Mouse (Mus musculus) embryonic facial prominence, embryonic 10.5 days (tissue): ENCODE measurements around the gene Rangrf. TPM values are rescaled to one million over a fixed set of nuclear protein-coding genes. Genes with fewer than 3 reads are reported as not detected.
A peak's percentile ranks its signal among the peaks of the same experiment; 100 is the strongest.
"Not testable (repeated sequence)": the region's sequence is repeated elsewhere in the genome, so short reads cannot be mapped to it uniquely, and the experiment has no call there.

Experiments used
- DNase-seq: peaks from one replicate; pipeline ENCODE4 v3.0.0-alpha.2; 2017; ENCODE audit warnings: low spot score
- H3K27ac ChIP-seq: fragments of 300-500 bp; sonication (generic); replicated peaks from 2 replicates; pipeline ENCODE4 v1.5.1; 2016; ENCODE audit warnings: mild to moderate bottlenecking
- H3K27me3 ChIP-seq: fragments of 300-500 bp; sonication (generic); replicated peaks from 2 replicates; pipeline ENCODE4 v1.6.1; 2016; ENCODE audit warnings: low read depth, mild to moderate bottlenecking; ENCODE audit not compliant: poor library complexity, severe bottlenecking
- H3K36me3 ChIP-seq: fragments of 300-500 bp; sonication (generic); replicated peaks from 2 replicates; pipeline ENCODE4 v1.6.1; 2016; ENCODE audit warnings: mild to moderate bottlenecking, moderate library complexity
- H3K4me1 ChIP-seq: fragments of 300-500 bp; sonication (generic); 2 replicates; pipeline ENCODE4 v1.6.1; 2016
- H3K4me3 ChIP-seq: fragments of 300-500 bp; sonication (generic); 2 replicates; pipeline ENCODE4 v1.5.1; 2016; ENCODE audit warnings: mild to moderate bottlenecking, moderate library complexity
- H3K9me3 ChIP-seq: fragments of 300-500 bp; sonication (generic); 2 replicates; pipeline ENCODE4 v1.6.1; 2016; ENCODE audit warnings: mild to moderate bottlenecking
- WGBS: fragments of 180-500 bp; shearing (Covaris S2); methylation state at CpG from one replicate; pipeline ENCODE4 v1.1.7; 2016; 5-methylcytosine and 5-hydroxymethylcytosine counted together
- polyA plus RNA-seq: library from polyadenylated mRNA; unstranded; fragments of >200 nt; fragmentation: Nextera tagmentation; extraction: Ambion mirVana; gene quantifications from 2 replicates; pipeline ENCODE4 v1.2.1, GENCODE M21; 2016

The Rangrf gene
- polyA plus RNA-seq, 1 experiment from 2014 or later, result 87.7 TPM

DNA sequence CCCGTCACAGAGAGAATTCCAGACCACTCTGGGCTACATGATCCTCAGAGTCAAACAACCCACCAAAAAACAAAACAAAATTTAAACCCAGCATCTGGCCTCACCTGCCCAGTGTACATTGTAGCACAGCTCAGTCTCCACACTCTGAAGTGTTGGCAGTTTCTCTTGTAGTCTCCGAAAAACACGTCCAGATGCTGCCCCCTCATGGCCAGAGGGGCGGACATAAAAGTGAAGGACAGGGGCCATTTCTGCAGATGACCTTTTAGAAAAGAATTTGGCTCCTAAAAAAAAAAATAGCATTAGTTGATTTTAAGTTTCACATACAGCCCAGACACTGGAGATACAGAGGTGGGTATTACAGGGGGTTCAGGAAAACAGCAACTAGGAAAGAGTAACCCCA, 28.6 kb upstream of the Rangrf start:
- 71% methylated on average over 4 of the region's 4 CpGs for WGBS
- Histone ChIP-seq H3K9me3 (no peaks in the 10 kb centered on the region), H3K4me3 (no peak overlapping the region), H3K36me3 (peaks cover 76% of the 10 kb centered on the region), H3K27me3 (no peaks in the 10 kb centered on the region), H3K4me1 (peaks cover 13% of the 10 kb centered on the region), H3K27ac (no peak overlapping the region)
- DNase-seq, result no peak

DNA sequence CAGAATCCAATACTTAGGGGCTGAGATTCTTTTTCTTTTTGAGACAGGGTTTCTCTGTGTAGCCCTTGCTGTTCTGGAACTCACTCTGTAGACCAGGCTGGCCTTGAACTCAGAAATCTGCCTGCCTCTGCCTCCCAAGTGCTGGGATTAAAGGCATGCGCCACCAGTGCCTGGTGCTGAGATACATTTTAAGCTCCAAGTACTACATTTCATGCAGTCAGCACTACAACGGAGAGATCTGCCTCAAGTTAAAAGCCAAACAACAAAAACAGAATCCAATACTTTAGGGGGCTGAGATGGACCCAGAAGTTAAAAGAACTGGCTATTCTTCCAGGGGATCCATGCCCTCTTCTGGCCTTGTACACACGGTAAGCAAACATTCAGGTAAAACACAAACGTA, 27.8 kb upstream of the Rangrf start:
- not testable (repeated sequence) for H3K27ac ChIP-seq, H3K9me3 ChIP-seq, DNase-seq, H3K27me3 ChIP-seq, H3K4me3 ChIP-seq
- H3K36me3 ChIP-seq, result peaks cover 84% of the 10 kb centered on the region
- 92% methylated on average over 4 of the region's 4 CpGs for WGBS
- H3K4me1 ChIP-seq, result peaks cover 12% of the 10 kb centered on the region

DNA sequence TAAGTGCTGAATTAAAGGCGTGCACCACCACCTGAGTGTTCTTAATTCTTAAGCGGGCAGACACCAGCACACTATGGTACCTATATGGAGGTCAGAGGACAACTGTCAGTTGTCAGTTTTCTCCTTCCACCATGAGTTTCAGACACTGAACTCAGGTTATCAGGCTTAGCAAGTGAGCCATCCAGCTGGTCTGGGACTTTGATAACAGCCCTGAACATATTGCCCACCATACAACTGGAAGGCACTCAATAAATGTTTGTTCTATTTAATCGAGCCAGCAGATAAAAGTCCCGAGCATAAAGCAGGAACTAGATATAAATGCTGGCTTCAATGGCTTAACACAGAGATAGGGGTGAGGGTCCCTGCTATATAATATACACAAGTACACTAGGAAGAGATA, 22.1 kb upstream of the Rangrf start:
- H3K36me3 ChIP-seq, result peaks cover 100% of the 10 kb centered on the region
- no peak overlapping the region for H3K27ac ChIP-seq
- no peaks in the 10 kb centered on the region for H3K27me3 ChIP-seq
- no peak for DNase-seq
- H3K4me1 ChIP-seq, result no peaks in the 10 kb centered on the region
- no peaks in the 10 kb centered on the region for H3K9me3 ChIP-seq
- no peak overlapping the region for H3K4me3 ChIP-seq
- 92% methylated on average over 4 of the region's 4 CpGs for WGBS

DNA sequence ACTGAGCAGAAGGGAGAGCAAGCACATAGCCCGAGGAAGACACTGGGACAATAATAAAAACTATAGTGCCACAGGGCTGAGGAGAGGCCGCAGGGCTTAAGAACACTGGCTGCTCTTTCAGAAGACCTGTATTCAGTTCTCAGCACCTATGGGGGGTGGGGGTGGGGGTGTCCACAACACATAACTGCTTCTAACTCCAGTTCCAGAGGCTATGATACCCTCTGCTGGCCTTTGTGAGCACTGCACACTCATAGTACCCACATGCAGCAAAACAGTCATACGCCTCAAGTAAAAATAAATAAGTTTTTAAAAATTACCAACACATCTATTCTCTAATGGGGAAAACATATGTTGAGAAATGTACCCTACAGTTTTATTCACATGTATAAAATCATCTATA, 19.4 kb upstream of the Rangrf start:
- no peaks in the 10 kb centered on the region for H3K9me3 ChIP-seq
- WGBS, result 94% methylated on average over 3 of the region's 3 CpGs
- no peaks in the 10 kb centered on the region for H3K27me3 ChIP-seq
- H3K36me3 ChIP-seq, result peaks cover 100% of the 10 kb centered on the region
- H3K4me1 ChIP-seq, result no peaks in the 10 kb centered on the region
- no peak overlapping the region for H3K27ac ChIP-seq
- H3K4me3 ChIP-seq, result no peak overlapping the region
- DNase-seq, result no peak

DNA sequence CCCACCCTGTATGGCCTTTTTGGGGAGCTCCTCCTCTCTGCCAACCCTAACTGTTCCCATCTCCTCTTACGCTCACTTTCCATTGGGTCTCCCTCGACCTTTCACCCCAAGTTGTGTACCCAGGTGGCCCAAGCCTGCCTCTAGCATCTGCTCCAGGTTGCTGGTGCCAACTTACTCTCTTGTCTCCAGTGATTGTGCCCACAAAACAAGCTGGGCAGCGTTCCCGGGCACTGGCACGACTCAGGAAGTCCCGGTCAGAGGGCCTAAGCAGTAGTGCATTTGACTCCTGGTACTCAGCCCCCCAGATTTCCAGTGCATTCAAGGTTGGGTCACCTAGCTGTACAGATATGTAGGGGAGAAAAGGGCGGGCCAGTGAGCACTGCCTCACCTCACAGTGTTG, 18.1 kb upstream of the Rangrf start:
- no peak overlapping the region for H3K4me3 ChIP-seq
- H3K4me1 ChIP-seq, result no peaks in the 10 kb centered on the region
- no peak for DNase-seq
- no peaks in the 10 kb centered on the region for H3K27me3 ChIP-seq
- no peaks in the 10 kb centered on the region for H3K9me3 ChIP-seq
- no peak overlapping the region for H3K27ac ChIP-seq
- H3K36me3 ChIP-seq, result peaks cover 99% of the 10 kb centered on the region
- WGBS, result 91% methylated on average over 7 of the region's 7 CpGs

DNA sequence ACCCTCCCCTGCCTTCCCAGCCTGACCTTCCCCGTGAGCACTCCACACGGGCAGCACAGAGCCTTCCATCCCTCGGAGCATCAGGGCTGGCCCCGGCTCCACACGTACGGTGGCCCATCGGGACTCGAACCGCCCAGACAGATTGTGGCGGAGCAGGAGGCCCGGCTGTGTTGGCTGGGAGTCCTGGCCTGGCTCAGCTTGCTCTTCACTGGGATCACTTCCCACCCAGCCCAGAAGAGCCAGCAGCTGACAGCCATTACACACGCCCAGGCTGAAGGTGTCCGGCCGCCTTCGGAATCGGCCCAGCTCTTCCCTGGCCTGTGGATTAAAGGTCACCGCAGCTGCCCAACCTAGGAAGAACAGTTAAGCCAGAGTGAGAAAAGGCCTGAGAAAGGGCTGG, 13.4 kb upstream of the Rangrf start:
- no peak for DNase-seq
- H3K36me3 ChIP-seq, result peaks cover 82% of the 10 kb centered on the region
- no peak overlapping the region for H3K27ac ChIP-seq
- no peak overlapping the region for H3K4me3 ChIP-seq
- H3K9me3 ChIP-seq, result no peaks in the 10 kb centered on the region
- H3K27me3 ChIP-seq, result no peaks in the 10 kb centered on the region
- 94% methylated on average over 17 of the region's 17 CpGs for WGBS
- H3K4me1 ChIP-seq, result no peaks in the 10 kb centered on the region

DNA sequence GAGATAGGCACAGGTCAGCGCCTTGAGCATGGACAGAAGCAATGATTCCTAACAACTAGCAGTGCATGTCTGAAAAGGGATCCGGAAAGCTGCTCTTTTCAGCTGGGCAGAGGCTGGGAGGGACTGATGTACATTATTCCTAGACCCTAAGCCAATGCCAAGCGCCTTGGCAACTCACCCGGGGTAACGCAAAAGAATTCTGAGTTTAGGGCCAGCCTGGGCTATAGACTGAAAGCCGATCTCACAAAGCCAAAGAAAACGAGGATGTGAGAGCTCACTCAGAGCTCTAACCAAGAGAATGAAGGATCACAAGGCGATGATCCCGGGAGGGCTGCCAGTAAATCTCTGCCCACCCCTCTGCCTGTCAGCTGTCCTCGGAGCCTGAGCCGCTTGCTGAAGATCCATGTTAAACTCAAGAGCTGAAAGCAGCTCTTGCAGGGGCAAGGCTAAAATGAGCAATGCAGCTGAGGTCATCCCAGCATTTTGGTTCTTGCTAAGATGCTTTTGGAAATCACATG, 12.4 kb upstream of the Rangrf start:
- 91% methylated on average over 11 of the region's 11 CpGs for WGBS
- Histone ChIP-seq H3K4me3 (no peak overlapping the region), H3K4me1 (no peaks in the 10 kb centered on the region), H3K27me3 (no peaks in the 10 kb centered on the region), H3K27ac (no peak overlapping the region), H3K9me3 (no peaks in the 10 kb centered on the region), H3K36me3 (peaks cover 73% of the 10 kb centered on the region)
- DNase-seq, result no peak

DNA sequence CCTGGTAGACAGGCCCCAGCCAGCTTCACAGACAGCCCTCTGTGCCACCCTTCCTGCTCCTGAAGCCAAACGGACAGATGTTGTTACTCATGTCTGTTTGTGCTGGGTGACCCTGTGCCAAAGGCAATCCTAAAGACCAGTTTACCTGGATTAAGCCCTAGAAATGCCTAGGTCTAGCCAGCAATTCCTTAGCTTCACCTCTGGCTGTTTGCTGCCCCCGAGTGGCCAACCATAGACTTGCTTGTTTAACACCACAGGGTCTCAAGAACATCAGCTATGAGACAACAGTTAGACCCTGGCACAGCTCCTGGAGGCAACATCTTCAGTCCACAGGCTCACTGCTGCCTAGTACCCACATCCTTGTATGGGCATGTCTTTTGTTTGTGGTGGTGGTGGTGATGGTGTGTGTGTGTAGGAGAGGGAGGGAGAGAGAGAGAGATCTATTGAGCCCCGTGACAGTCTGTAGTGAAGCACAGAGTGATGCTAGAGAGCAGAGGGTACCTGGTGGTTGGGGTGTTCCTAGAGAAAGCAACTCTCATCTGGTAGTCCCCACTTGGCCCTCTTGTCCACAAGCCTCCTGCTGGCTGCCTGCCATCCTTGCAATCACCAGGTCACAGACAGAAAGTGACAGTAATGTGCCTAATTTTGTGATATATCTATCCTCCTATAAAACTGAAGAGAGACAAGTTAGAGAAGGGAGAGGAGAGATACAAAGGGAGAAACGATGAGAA, 7.8 kb upstream of the Rangrf start:
- no peak overlapping the region for H3K4me3 ChIP-seq
- peaks cover 27% of the 10 kb centered on the region for H3K36me3 ChIP-seq
- H3K27ac ChIP-seq, result no peak overlapping the region
- peak; percentile 80 for DNase-seq
- H3K9me3 ChIP-seq, result no peaks in the 10 kb centered on the region
- no peaks in the 10 kb centered on the region for H3K27me3 ChIP-seq
- H3K4me1 ChIP-seq, result no peaks in the 10 kb centered on the region
- 35% methylated on average over 4 of the region's 4 CpGs for WGBS

DNA sequence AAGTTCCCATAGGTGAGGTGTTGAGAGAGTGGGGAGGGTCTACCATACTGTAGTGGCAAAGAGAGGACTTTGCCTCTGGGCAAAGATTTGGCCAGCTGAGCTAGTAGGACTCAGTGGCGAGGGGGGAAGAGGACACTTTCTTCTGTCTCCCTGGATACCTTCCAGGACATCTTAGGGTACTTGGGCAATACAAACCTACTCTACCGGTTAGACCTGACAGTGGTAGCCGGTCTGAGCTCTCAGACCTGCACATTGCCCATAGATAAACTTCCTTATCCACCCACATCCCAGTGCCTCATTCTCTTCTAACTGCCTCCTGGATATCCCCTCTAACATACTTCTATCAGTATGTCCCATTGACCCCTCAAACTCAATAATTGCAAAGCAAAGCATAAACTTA, 5.9 kb upstream of the Rangrf start:
- no peak overlapping the region for H3K27ac ChIP-seq
- H3K4me1 ChIP-seq, result no peaks in the 10 kb centered on the region
- no peaks in the 10 kb centered on the region for H3K27me3 ChIP-seq
- no peak overlapping the region for H3K4me3 ChIP-seq
- H3K9me3 ChIP-seq, result no peaks in the 10 kb centered on the region
- DNase-seq, result no peak
- 70% methylated on average over 3 of the region's 3 CpGs for WGBS
- peaks cover 9% of the 10 kb centered on the region for H3K36me3 ChIP-seq

DNA sequence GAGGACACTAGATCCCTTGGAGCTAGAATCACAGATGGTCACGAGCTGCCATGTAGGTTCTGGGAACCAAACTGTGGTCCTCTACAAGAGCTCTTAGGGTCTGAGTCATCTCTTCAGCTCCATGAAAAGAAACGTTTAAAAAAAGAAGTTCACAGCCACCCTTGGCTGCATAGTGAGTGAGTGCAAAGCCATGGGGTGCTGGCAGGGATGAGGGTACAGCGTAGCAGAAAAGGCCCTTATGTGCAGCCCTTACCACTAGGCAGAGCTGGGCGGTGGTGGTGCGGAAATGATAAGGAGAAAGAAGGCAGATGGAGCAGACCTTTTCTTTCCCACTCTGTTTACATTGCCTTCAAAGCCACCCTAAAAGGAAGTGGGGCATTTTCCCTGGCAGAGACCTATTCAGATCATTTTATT, 4.3 kb upstream of the Rangrf start:
- peaks cover 4% of the 10 kb centered on the region; the same call in 1 of the 2 replicates for H3K27me3 ChIP-seq
- H3K4me1 ChIP-seq, result peaks cover under 1% of the 10 kb centered on the region
- H3K27ac ChIP-seq, result no peak overlapping the region
- no peak overlapping the region for H3K4me3 ChIP-seq
- H3K9me3 ChIP-seq, result no peaks in the 10 kb centered on the region
- no peak for DNase-seq
- 62% methylated on average over 5 of the region's 5 CpGs for WGBS
- H3K36me3 ChIP-seq, result no peaks in the 10 kb centered on the region

DNA sequence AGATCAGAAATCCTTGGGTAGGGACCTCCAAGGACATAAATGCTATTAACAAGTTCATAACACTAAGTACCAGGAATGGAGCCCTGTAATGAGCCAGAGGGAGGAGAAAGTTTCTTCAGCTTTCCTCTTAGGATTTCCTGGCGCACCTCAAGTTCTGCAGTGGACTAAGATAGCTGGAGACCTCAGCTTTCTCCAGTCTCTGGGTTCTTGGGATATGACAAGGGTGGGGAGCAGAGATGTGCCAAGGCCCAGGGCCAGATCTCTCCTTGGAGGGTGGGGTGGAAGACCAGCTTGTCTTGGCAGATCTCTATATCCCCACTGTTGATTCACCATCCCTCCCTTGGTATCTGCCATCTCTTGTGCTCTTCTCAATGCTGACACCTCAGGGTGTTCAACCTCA, 616 bp upstream of the Rangrf start:
- no peaks in the 10 kb centered on the region for H3K9me3 ChIP-seq
- DNase-seq, result no peak

DNA sequence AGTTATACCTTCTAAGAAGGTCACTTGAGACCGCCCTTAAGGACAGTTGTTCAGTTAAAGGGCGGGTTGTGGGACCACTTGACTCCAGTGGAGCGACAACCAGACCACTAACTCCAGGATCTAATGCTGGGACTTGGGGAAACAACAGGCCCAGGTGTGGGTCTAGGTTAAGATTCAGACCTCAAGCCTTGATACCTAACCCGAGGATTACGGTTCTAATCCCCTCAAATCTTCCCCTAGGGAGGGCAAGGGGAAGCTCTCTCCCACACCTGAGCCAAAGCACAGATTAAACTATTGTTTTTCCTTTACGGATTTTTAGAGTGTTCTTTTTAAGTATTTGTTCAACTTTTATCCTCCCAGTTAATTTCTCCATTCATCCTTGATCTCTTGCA, 930 bp downstream of the Rangrf start:
- H3K27ac ChIP-seq, result peak overlapping the region; percentile 44
- H3K9me3 ChIP-seq, result no peaks in the 10 kb centered on the region
- peaks cover 21% of the 10 kb centered on the region for H3K4me1 ChIP-seq
- H3K4me3 ChIP-seq, result peak overlapping the region; percentile 63
- no peaks in the 10 kb centered on the region; the same call in 1 of the 2 replicates for H3K36me3 ChIP-seq
- WGBS, result 27% methylated on average over 6 of the region's 6 CpGs
- no peak for DNase-seq
- H3K27me3 ChIP-seq, result peaks cover 6% of the 10 kb centered on the region

More for the DNA sequence above, 616 bp upstream of the Rangrf start:
- Histone ChIP-seq H3K4me1 (peaks cover 21% of the 10 kb centered on the region), H3K27me3 (peaks cover 4% of the 10 kb centered on the region; the same call in 1 of the 2 replicates), H3K36me3 (no peaks in the 10 kb centered on the region; the same call in 1 of the 2 replicates), H3K4me3 (no peak overlapping the region), H3K27ac (no peak overlapping the region)
- 91% methylated on average over 1 of the region's 1 CpGs for WGBS

DNA sequence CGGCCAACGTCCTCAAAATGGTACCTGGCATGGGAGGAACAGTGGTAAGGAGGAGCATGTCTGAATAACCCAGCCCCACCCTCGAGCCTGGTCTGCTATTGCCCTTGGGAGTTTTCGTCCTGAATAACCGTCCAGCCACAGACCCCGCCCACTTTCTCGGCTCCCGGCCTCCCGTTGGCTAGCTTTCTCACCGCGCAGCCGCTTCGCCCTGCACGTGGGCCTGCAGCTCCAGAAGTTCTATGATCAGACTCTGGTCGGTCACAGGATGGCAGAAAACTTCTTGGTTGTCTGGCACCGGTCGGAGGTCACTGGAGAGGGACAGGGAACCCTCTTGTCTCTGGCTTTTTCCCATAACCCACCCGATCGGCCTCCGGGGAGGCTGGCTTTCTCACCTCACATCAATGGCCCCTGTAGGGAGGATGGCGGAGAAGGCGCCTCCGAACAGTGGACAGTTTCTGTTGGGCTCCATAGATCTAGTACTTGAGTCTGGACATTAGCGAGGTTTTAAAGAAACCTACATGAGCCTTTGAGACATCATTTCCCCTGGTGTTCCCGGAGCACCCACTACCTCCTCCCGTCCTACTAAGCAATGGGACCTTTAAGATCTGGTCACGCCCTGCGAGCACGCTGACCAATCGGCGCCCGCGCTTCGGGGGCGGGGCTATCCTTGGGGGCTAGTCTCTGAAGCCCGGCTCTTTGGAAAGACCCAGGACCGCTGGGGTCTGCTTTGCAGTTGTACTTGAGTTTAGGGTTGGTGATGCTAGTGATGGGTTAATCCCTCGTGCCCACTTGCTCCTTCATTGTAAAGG, 1.5 kb downstream of the Rangrf start:
- under 1% methylated on average over 38 of the region's 38 CpGs for WGBS
- not testable (repeated sequence) for H3K36me3 ChIP-seq, H3K9me3 ChIP-seq
- Histone ChIP-seq H3K4me1 (peaks cover 26% of the 10 kb centered on the region), H3K27ac (peak overlapping the region; percentile 80), H3K4me3 (peak overlapping the region; percentile 63), H3K27me3 (peaks cover 12% of the 10 kb centered on the region)
- peak; percentile 92 for DNase-seq
